Mouse (Mus musculus): ENCODE measurements around the gene Gm28551.
A peak's percentile ranks its signal among the peaks of the same experiment; 100 is the strongest.
"Not testable (repeated sequence)": the region's sequence is repeated elsewhere in the genome, so short reads cannot be mapped to it uniquely, and the experiment has no call there.

The Gm28551 gene

GRCm38 (mm10) chr1:53352327-53353261 is at the start of gene Gm28551, which contains the start of the genes Asdurf and Asnsd1:
Gene Gm28551, minus strand, starts transcription at chr1:53352667.
Gene Asdurf, minus strand, starts transcription at chr1:53352619.
Gene Asnsd1, minus strand, starts transcription at chr1:53352752.
- ATAC-seq (ENCODE audit: insufficient number of reproducible peaks, low FRiP score, low TSS enrichment): peak; percentile 100

DNA sequence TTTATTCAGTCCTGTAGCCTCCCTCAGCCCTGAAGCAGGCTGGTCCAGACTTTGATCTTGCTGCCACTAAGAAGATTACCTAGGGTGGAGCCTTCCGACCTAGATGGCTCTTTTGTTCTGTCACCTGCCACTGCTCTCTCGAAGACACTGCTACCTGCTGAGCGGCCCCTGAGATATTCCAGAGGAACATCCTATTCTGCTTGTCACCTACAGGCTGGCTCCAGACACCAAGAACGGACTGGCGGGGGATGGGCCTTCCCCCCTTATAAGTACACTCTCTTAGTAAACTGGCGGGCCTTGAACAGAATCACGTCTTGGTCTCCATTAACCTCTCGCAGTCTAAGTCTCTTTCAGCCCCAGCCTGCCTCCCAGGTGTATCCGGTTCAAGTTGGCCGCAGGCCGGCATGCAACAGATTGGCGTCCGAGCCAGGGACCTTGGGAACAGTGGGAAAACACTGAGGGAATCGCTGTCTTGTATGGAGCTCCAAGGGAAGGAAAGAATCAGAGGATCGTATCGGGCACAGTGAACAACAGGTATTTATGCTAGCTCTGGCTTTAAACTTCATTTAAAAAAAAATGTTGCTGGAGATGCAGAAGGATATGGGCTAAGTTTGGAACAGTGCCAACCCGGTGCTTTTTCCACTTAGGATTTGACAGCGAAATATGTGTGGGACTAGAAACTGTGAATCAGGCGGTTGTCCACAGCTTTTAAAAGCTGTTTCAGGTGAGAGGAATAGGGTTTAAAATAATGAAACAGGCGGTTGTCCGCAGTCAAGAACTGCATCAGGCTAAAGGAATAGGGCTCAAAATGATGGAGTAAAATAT is 41.7 kb upstream of the Gm28551 start:
- ATAC-seq (ENCODE audit: insufficient number of reproducible peaks, low FRiP score, low TSS enrichment): not testable (repeated sequence)

- no peak for ATAC-seq (ENCODE audit: insufficient number of reproducible peaks, low FRiP score, low TSS enrichment)
These were observed 36.3 kb upstream of the Gm28551 start for GRCm38 (mm10) chr1:53388762-53389161.

DNA sequence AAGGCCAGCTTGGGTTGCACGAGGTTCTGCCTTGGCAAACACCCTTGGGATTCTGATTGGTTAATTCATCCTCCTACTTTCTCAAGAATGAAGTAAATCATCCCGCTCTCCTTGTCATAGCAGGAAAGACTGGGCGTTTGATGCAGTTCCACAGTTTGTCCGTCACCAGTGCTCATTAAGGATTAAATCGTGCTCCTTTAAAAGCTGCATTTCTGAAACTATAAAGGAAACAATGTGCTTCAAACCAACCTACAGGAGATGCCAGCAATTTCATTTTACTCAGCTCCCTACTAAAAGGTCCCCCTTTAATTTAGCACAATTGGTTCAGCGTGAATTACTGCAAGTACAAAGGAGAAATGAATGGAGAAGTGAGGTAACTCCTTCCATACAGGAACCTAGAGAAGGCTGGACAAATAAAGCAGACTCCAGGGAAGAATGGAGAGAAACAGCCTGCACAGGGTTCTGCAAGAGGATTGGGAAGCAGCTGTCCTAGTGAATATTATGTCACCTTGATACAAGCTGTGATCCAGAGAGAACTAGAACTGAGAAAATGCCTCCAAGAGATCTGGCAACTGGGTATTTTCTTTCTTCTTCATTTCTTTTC is 31.7 kb upstream of the Gm28551 start:
- no peak for ATAC-seq (ENCODE audit: insufficient number of reproducible peaks, low FRiP score, low TSS enrichment)

- no peak for ATAC-seq (ENCODE audit: insufficient number of reproducible peaks, low FRiP score, low TSS enrichment)
These were observed 25.3 kb upstream of the Gm28551 start for GRCm38 (mm10) chr1:53377731-53378130.

DNA sequence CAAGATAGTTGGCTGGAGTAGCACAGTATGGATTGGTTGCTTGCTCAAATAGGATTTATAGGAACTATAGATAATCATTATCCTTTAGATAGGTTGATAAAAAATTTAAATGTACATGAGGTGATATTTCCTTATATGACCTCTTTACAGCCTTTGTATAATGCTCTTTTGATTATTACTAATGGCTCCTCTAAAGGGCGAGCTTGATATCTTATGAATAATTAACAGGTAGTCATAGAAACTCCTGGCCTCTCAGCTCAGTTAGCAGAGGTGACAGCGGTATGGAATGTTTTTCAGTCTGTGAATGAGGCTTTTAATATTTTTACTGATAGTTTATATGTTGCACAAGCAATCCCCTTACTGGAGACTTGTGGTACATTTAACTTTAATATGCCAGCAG is 23.5 kb upstream of the Gm28551 start:
- ATAC-seq (ENCODE audit: insufficient number of reproducible peaks, low FRiP score, low TSS enrichment): not testable (repeated sequence)

DNA sequence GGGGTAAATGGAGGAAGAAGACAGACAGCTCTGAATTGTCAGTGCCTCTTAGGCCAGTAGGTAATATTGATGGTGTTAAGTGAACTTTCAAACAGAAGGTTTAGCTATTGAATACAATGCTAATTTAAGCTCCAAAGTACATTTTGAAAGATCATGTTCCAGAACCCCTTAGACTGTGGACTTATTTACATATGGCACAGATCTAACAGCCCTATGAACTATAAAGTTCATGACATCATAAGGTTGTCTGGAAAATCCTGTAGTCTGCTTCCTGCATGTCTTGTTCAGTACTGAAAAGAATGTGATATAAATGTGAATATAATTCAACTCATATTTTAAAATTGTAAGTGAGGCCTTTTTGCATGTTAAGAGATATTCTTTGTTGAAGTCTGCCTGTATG is 6.5 kb upstream of the Gm28551 start:
- no peak for ATAC-seq (ENCODE audit: insufficient number of reproducible peaks, low FRiP score, low TSS enrichment)

- ATAC-seq (ENCODE audit: insufficient number of reproducible peaks, low FRiP score, low TSS enrichment): no peak
These were observed 11.4 kb downstream of the Gm28551 start for GRCm38 (mm10) chr1:53341071-53341470.

GRCm38 (mm10) chr1:53337403-53337802 is 15.1 kb downstream of the Gm28551 start:
- ATAC-seq (ENCODE audit: insufficient number of reproducible peaks, low FRiP score, low TSS enrichment): not testable (repeated sequence)

GRCm38 (mm10) chr1:53335465-53335864 is 17.0 kb downstream of the Gm28551 start:
- no peak for ATAC-seq (ENCODE audit: insufficient number of reproducible peaks, low FRiP score, low TSS enrichment)

GRCm38 (mm10) chr1:53333527-53333926 is 18.9 kb downstream of the Gm28551 start:
- ATAC-seq (ENCODE audit: insufficient number of reproducible peaks, low FRiP score, low TSS enrichment): not testable (repeated sequence)

GRCm38 (mm10) chr1:53324827-53325494 is 27.5 kb downstream of the Gm28551 start:
- no peak for ATAC-seq (ENCODE audit: insufficient number of reproducible peaks, low FRiP score, low TSS enrichment)

DNA sequence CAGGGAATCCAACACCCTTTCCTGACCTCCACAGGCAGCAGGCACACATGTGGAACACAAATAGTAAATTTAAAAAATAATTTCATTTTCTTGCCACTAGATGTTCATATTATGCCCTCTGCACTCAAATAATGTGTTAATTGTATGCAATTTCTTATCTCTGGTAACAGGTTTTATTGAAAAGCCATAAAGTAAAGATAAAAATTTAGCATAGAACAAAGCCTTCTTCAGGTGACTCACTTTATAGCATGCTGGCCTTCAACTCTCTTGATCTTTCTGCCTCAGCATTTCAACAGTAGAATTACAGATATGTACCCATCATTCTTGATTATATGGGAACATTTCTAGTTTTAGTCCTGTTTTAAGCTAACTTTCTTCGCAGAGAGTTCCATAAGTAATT is 28.2 kb downstream of the Gm28551 start:
- ATAC-seq (ENCODE audit: insufficient number of reproducible peaks, low FRiP score, low TSS enrichment): no peak

DNA sequence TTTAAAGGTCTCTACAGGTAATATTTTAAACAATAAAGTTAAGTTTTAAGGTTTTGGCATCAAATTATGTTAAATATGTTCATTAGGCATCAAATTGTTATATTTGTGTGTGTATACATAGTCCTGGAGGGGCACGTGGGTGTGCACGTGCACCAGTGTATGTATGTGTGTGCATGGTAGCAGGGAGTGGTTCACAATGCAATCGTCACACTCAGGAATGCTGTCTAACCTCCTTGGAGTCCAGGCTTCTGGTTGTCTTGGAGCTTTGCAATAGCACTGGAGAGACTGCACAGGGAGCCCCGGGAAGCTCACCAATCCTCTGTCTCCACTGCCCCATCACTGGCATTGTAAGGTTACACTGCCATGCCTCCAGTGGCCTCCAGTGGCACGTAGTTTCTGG is 29.2 kb downstream of the Gm28551 start:
- no peak for ATAC-seq (ENCODE audit: insufficient number of reproducible peaks, low FRiP score, low TSS enrichment)

DNA sequence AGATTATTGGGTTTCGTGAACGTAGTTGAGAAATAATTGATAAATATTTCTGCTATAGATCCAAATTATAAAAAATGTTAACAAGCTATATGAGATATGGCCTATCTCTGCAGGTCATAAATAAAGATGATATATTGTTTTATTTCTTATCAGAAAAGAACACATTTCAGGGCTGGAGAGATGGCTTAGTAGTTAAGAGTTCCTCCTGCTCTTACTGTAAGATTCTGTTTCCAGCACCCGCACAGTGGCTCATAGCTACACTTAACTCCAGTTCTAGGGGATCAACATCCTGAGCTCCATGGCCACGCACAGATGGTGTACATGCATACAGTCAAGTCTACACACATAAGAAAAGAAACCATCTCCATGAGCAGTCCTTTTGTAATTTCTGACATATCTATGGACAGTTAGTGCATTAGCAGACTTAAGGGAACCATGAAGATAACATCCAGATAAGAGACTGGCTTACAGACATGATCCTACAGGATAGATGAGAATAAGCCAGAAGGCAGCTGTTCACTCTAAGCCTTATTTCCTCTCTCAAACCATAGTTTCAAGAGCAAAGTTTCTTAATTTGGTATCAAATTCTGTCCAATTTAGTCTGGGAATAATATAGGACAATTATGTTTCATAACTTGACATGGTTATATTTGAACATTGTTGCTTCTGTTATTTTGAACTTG is 30.7 kb downstream of the Gm28551 start:
- no peak for ATAC-seq (ENCODE audit: insufficient number of reproducible peaks, low FRiP score, low TSS enrichment)

- peak; percentile 92 for ATAC-seq (ENCODE audit: insufficient number of reproducible peaks, low FRiP score, low TSS enrichment)
These were observed 39.2 kb downstream of the Gm28551 start, which contains the start of gene Osgepl1 for GRCm38 (mm10) chr1:53312989-53313967. Gene Osgepl1, plus strand, starts transcription at chr1:53313624.

DNA sequence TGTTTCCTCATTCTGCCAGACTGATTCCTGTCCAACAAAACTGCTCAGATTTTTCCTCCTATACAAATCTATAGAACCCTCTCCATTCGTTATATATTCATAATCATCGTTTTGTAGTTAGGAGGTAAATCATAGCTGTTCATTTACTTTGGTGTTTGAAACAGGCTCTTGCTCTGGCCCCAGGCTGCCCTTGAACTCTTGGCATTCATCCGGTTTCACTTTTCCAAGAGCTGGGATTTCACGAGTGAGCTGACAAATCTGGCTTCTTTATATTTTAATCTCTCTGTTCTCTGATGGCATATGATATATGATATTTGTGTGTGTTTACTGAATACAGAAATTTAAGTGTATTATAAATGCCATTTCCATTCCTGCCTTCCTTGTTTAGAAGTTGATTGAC is 52.0 kb downstream of the Gm28551 start:
- no peak for ATAC-seq (ENCODE audit: insufficient number of reproducible peaks, low FRiP score, low TSS enrichment)

Data from cerebellum, adult (tissue).